In genomic region chr7:96204809-96205350, GRCm38 (mm10) we compare ENCODE assay signal across 13 mouse cellular contexts.
"Had no signal": no experiment of that assay in that cellular context is flagged by ENCODE, and none has a peak within 500 bp of the region (broad histone marks: within the 10 kb centered on the region; RNA-seq: fewer than 3 reads in every experiment).

No protein-coding gene starts in this region.

- H3K4me2 ChIP-seq: liver, embryonic 13.5 days; midbrain, embryonic 13.5 days had no signal

- H3K9ac ChIP-seq: liver, embryonic 13.5 days; midbrain, embryonic 13.5 days had no signal

- H3K27ac ChIP-seq: layer of hippocampus, adult 2 months; left cerebral cortex, adult 2 months; liver, embryonic 13.5 days; macrophage; midbrain, embryonic 13.5 days had no signal

- H3K4me1 ChIP-seq: liver, embryonic 13.5 days had no signal

- ATAC-seq: midbrain, embryonic 13.5 days had no signal

- H3K36me3 ChIP-seq: liver, embryonic 13.5 days; midbrain, embryonic 13.5 days had no signal

- H3K4me3 ChIP-seq: layer of hippocampus, adult 2 months; left cerebral cortex, adult 2 months; liver, embryonic 13.5 days; midbrain, embryonic 13.5 days had no signal

- H3K9me3 ChIP-seq: liver, embryonic 13.5 days; midbrain, embryonic 13.5 days had no signal

- DNase-seq: kidney, adult 2 months; kidney, postnatal 25 days; layer of hippocampus, adult 9-11 months; layer of hippocampus, postnatal 36 days; liver, embryonic 13.5 days; lung, adult 2 months; lung, postnatal 14 days; thymus, adult 18-20 months; thymus, postnatal 36 days had no signal
